Mouse (Mus musculus): ENCODE results near the gene Sf3a3.

The Sf3a3 gene

GRCm38 (mm10) chr4:124714545-124715481, at the start of gene Sf3a3:
Sf3a3 (plus strand) TSS chr4:124714776.
- DNase-seq (ENCODE audit: low spot score), result peak; percentile 85

GRCm38 (mm10) chr4:124667476-124668033, 47.0 kb upstream of the Sf3a3 start:
- DNase-seq (ENCODE audit: low spot score), result no peak

- no peak for DNase-seq (ENCODE audit: low spot score)
Observed at GRCm38 (mm10) chr4:124668078-124668477, 46.5 kb upstream of the Sf3a3 start.

- DNase-seq (ENCODE audit: low spot score), result no peak
Observed at GRCm38 (mm10) chr4:124670232-124670631, 44.3 kb upstream of the Sf3a3 start.

- DNase-seq (ENCODE audit: low spot score), result no peak
Observed at GRCm38 (mm10) chr4:124671583-124671982, 43.0 kb upstream of the Sf3a3 start.

- no peak for DNase-seq (ENCODE audit: low spot score)
Observed at GRCm38 (mm10) chr4:124672347-124673320, 41.9 kb upstream of the Sf3a3 start.

GRCm38 (mm10) chr4:124674334-124675032, 40.1 kb upstream of the Sf3a3 start:
- DNase-seq (ENCODE audit: low spot score), result no peak

GRCm38 (mm10) chr4:124675037-124675436, 39.5 kb upstream of the Sf3a3 start:
- peak; percentile 57 for DNase-seq (ENCODE audit: low spot score)

GRCm38 (mm10) chr4:124675958-124676357, 38.6 kb upstream of the Sf3a3 start:
- DNase-seq (ENCODE audit: low spot score), result no peak

- no peak for DNase-seq (ENCODE audit: low spot score)
Observed at GRCm38 (mm10) chr4:124682270-124682669, 32.3 kb upstream of the Sf3a3 start.

- no peak for DNase-seq (ENCODE audit: low spot score)
Observed at GRCm38 (mm10) chr4:124683474-124683873, 31.1 kb upstream of the Sf3a3 start.

GRCm38 (mm10) chr4:124685004-124685403, 29.6 kb upstream of the Sf3a3 start:
- DNase-seq (ENCODE audit: low spot score), result no peak

- no peak for DNase-seq (ENCODE audit: low spot score)
Observed at GRCm38 (mm10) chr4:124685453-124685852, 29.1 kb upstream of the Sf3a3 start.

- no peak for DNase-seq (ENCODE audit: low spot score)
Observed at GRCm38 (mm10) chr4:124685897-124686402, 28.6 kb upstream of the Sf3a3 start.

GRCm38 (mm10) chr4:124691455-124691854, 23.1 kb upstream of the Sf3a3 start:
- no peak for DNase-seq (ENCODE audit: low spot score)

GRCm38 (mm10) chr4:124692416-124692861, 22.1 kb upstream of the Sf3a3 start:
- DNase-seq (ENCODE audit: low spot score), result no peak

- peak; percentile 83 for DNase-seq (ENCODE audit: low spot score)
Observed at GRCm38 (mm10) chr4:124693135-124693894, 21.3 kb upstream of the Sf3a3 start, which contains the start of gene Utp11. Utp11 (minus strand) TSS chr4:124693600.

- DNase-seq (ENCODE audit: low spot score), result no peak
Observed at GRCm38 (mm10) chr4:124694572-124694971, 20.0 kb upstream of the Sf3a3 start.

GRCm38 (mm10) chr4:124695786-124696516, 18.6 kb upstream of the Sf3a3 start:
- DNase-seq (ENCODE audit: low spot score), result no peak

GRCm38 (mm10) chr4:124699791-124700190, 14.8 kb upstream of the Sf3a3 start:
- no peak for DNase-seq (ENCODE audit: low spot score)

Data from left cerebral cortex, adult 11 months (tissue).